Mouse (Mus musculus): ENCODE measurements around the gene Olfr1412.
A peak's percentile ranks its signal among the peaks of the same experiment; 100 is the strongest.

The Olfr1412 gene

DNA sequence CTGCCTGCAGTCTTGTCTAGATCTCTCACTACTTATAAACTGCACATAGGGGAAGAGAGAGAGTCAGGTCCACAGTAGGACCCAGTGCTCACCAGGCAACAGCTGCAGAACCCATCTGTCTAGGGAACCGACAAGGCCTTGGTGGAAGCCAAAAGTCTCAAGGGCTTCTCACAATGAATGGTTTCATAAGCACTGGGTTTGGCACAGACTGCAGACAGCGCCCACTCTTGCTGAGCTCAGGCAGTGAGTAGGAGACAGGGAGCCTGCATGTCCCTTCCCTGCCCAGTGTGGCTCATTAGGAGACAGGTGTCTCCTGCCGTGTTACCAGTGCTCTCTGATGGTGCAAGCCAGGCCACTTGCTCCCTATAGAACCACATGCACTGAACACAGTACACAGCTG is 52.6 kb downstream of the Olfr1412 start:
- no peak for DNase-seq (ENCODE audit: low read depth)

GRCm38 (mm10) chr1:92638736-92639135 is 53.2 kb downstream of the Olfr1412 start:
- no peak for DNase-seq (ENCODE audit: low read depth)

DNA sequence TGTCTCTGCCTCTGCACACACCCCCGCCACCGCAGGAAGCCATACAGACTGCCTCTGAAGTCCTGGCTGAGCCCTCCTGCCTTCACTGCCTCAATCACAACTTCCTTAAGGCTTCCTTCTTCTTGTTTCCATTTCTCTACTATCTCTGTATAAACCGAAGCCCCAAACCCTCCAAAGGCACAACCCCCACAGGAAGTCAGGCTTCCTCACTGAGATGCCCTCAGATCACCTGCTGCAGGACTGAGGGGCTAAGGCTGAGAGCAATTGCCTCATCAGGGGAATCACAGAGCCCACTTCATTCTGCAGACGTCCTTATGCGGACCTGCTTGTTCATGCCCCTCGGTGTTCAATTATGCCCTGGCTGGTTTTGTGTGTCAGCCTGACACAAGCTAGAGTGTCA is 54.8 kb downstream of the Olfr1412 start:
- peak; percentile 55 for DNase-seq (ENCODE audit: low read depth)
